ENCODE assay signal across 8 mouse cellular contexts in the genomic region with DNA sequence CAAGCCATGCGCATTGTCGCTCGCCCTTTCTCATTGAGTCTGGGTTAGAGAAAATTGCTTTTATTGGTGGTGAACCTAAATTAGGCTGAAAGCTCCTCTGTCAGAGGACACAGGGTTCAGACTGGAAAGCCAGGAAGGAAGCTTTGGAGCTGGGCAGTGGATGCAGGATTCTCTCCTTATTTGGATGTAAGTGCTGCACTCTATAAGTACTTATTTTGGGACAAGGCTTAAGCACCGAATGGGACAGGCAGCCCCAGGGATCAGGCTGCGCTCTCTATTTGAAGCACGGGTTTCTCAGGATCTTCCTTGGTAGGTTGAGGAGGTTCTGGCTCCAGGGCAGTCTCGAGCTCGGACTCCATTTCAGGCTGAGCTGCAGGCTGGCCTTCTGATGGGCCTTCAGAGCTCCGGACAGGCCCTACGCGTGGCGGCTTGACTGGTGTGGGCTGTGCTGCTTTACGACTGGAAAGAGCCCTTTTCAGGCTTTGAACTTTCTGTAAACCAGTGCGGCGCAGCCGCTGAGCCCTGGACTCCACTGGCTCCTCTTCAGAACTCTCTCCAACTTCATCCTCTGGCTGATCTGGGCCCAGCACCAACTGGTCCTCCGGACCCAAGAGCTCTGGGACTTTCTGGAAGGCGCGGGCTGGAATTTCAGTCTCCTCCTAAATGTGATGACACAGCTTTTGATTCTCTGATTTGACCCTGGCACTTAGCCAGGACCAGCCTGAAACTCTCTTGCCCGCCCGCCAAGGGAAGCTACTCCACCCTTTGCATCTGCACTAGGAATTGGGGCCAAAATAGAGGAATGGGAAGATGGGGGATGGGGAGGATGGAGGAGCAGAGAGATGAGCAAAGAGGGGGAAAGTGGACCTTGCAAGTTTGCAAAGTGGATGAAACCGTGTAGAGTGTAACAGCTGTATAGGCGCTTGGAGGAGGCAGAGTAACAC. TPM values are rescaled to one million over a fixed set of nuclear protein-coding genes. Genes with fewer than 3 reads are reported as not detected.
A peak's percentile ranks its signal among the peaks of the same experiment; 100 is the strongest.
DNase-seq lines count a peak whose midpoint lies in the region; ATAC-seq lines count a peak whose summit lies in the region.

No protein-coding gene starts in this region.

- no peaks in the 10 kb centered on the region for H3K27me3 ChIP-seq in embryonic facial prominence, embryonic 14.5 days (replicated peaks; ENCODE audit: control insufficient read depth, insufficient read depth, low read length)
- H3K27me3 ChIP-seq in heart, embryonic 14.5 days (ENCODE audit: control insufficient read depth, insufficient read depth, low read length) = no peaks in the 10 kb centered on the region
- H3K27me3 ChIP-seq in kidney, embryonic 16.5 days (ENCODE audit: insufficient read depth, low read length) = no peaks in the 10 kb centered on the region

- peak overlapping the region; percentile 60 for H3K4me3 ChIP-seq in embryonic facial prominence, embryonic 14.5 days (ENCODE audit: low read depth, low read length)
- peak overlapping the region; percentile 46 to 63 for H3K4me3 ChIP-seq in heart, embryonic 14.5 days (ENCODE audit: control insufficient read depth in 1 of 2, insufficient read depth in 1 of 2, low read depth in 1 of 2, low read length in 2 of 2)
- H3K4me3 ChIP-seq in kidney, embryonic 16.5 days (ENCODE audit: low read length) = peak overlapping the region; percentile 52

- H3K27ac ChIP-seq in embryonic facial prominence, embryonic 14.5 days (replicated peaks; ENCODE audit: low read depth, low read length) = peak overlapping the region; percentile 90
- peak overlapping the region; percentile 62 to 71 for H3K27ac ChIP-seq in heart, embryonic 14.5 days (replicated peaks in 1 of 2; ENCODE audit: control insufficient read depth in 1 of 2, insufficient read depth in 1 of 2, low read depth in 2 of 2, low read length in 2 of 2)
- H3K27ac ChIP-seq in kidney, embryonic 16.5 days (ENCODE audit: low read length) = peak overlapping the region; percentile 67

- 64% methylated on average over 23 of the region's 23 CpGs for WGBS in embryonic facial prominence, embryonic 14.5 days
- WGBS in heart, embryonic 14.5 days = 42% methylated on average over 23 of the region's 23 CpGs
- WGBS in kidney, embryonic 16.5 days = 61% methylated on average over 23 of the region's 23 CpGs

- peak overlapping the region; percentile 89 for H3K4me2 ChIP-seq in embryonic facial prominence, embryonic 14.5 days (ENCODE audit: low read depth, low read length)
- H3K4me2 ChIP-seq in heart, embryonic 14.5 days (ENCODE audit: low read length) = peak overlapping the region; percentile 70
- H3K4me2 ChIP-seq in kidney, embryonic 16.5 days (replicated peaks; ENCODE audit: low read depth, low read length) = peak overlapping the region; percentile 74

- peak overlapping the region; percentile 83 for H3K9ac ChIP-seq in embryonic facial prominence, embryonic 14.5 days (ENCODE audit: low read depth, low read length)
- H3K9ac ChIP-seq in heart, embryonic 14.5 days (ENCODE audit: low read length) = peak overlapping the region; percentile 76
- peak overlapping the region; percentile 76 for H3K9ac ChIP-seq in kidney, embryonic 16.5 days (replicated peaks; ENCODE audit: low read length)

- DNase-seq in spleen, postnatal 36 days (ENCODE audit: low spot score in 2 of 2) = peak; percentile 2 to 5
- DNase-seq in spleen, postnatal 14 days (ENCODE audit: low spot score in 2 of 2) = no peak
- peak; percentile 73 for DNase-seq in embryonic facial prominence, embryonic 14.5 days (ENCODE audit: low spot score)
- peak; percentile 59 to 69 for DNase-seq in lung, postnatal 4 days
- peak; percentile 54 for DNase-seq in testis, postnatal 10 days (ENCODE audit: low spot score)
- no peak for DNase-seq in thymus, postnatal 25 days

- ATAC-seq in embryonic facial prominence, embryonic 14.5 days (ENCODE audit: low read depth) = no peak
- 0 out of 2 replicates have a peak, but pooled peaks have one; percentile 10 for ATAC-seq in heart, embryonic 14.5 days (ENCODE audit: insufficient number of reproducible peaks, insufficient read depth, low FRiP score, low read depth)
- no peak; the same call in 1 of the 2 replicates for ATAC-seq in kidney, embryonic 16.5 days (ENCODE audit: low FRiP score, low TSS enrichment)

- H3K4me1 ChIP-seq in embryonic facial prominence, embryonic 14.5 days (ENCODE audit: control insufficient read depth, insufficient read depth, low read length) = peaks cover 21% of the 10 kb centered on the region
- peaks cover 21 to 34% of the 10 kb centered on the region in 2 experiments for H3K4me1 ChIP-seq in heart, embryonic 14.5 days (ENCODE audit: control insufficient read depth in 2 of 2, insufficient read depth in 2 of 2, low read length in 2 of 2)
- H3K4me1 ChIP-seq in kidney, embryonic 16.5 days (ENCODE audit: insufficient read depth, low read length) = peaks cover 10% of the 10 kb centered on the region

- H3K36me3 ChIP-seq in embryonic facial prominence, embryonic 14.5 days (ENCODE audit: control insufficient read depth, insufficient read depth, low read length) = no peaks in the 10 kb centered on the region
- H3K36me3 ChIP-seq in heart, embryonic 14.5 days (ENCODE audit: control insufficient read depth, insufficient read depth, low read length) = no peaks in the 10 kb centered on the region
- no peaks in the 10 kb centered on the region for H3K36me3 ChIP-seq in kidney, embryonic 16.5 days (ENCODE audit: insufficient read depth, low read length)

- H3K9me3 ChIP-seq in embryonic facial prominence, embryonic 14.5 days (ENCODE audit: control insufficient read depth, low read length) = no peaks in the 10 kb centered on the region
- no peaks in the 10 kb centered on the region for H3K9me3 ChIP-seq in heart, embryonic 14.5 days (ENCODE audit: control insufficient read depth, low read length)
- no peaks in the 10 kb centered on the region for H3K9me3 ChIP-seq in kidney, embryonic 16.5 days (ENCODE audit: low read length)

RNA-seq across cellular contexts. Expression of gene Cavin3, which starts 1.3 kb away (rescaled TPM):
- 120 and 137 TPM in 2 replicates for polyA plus RNA-seq in embryonic facial prominence, embryonic 14.5 days (2014; fragmentation: Nextera tagmentation; extraction: Ambion mirVana)
- 93.8 and 99.0 TPM in 2 replicates for polyA plus RNA-seq in heart, embryonic 14.5 days (2014; fragmentation: Nextera tagmentation; extraction: Ambion mirVana)
- 59.4 and 75.7 TPM in 2 replicates for polyA plus RNA-seq in kidney, embryonic 16.5 days (2015; fragmentation: Nextera tagmentation; extraction: Ambion mirVana)

RNA-seq across cellular contexts. Expression of gene Cckbr, which starts 55.3 kb away (rescaled TPM):
- 0.10 and 0.22 TPM in 2 replicates for polyA plus RNA-seq in embryonic facial prominence, embryonic 14.5 days (2014; fragmentation: Nextera tagmentation; extraction: Ambion mirVana)
- not detected in 2 replicates for polyA plus RNA-seq in heart, embryonic 14.5 days (2014; fragmentation: Nextera tagmentation; extraction: Ambion mirVana)
- polyA plus RNA-seq in kidney, embryonic 16.5 days (2015; fragmentation: Nextera tagmentation; extraction: Ambion mirVana) = 0.67 and 0.85 TPM in 2 replicates

Comparison
In these comparisons a context has a peak if more than half of its experiments do, and no peak if none do; other contexts are left out.
1. DNase-seq: peak in spleen, postnatal 36 days (2 of 2), embryonic facial prominence, embryonic 14.5 days (single experiment), lung, postnatal 4 days (2 of 2) and testis, postnatal 10 days (single experiment); none in spleen, postnatal 14 days (0 of 2) and thymus, postnatal 25 days (single experiment).
2. Peak in every context shown above with its lines, with median percentiles within 50 percentile points of each other: H3K27ac ChIP-seq, H3K4me2 ChIP-seq, H3K4me3 ChIP-seq and H3K9ac ChIP-seq.